Mouse (Mus musculus) hindbrain, embryonic 15.5 days (tissue): ENCODE data around the gene Npas1. TPM values are rescaled to one million over a fixed set of nuclear protein-coding genes. Genes with fewer than 3 reads are reported as not detected.

ENCODE experiments used
- ATAC-seq: fragments of 200-750 bp; cut with Nextera tagmentation; 2 replicates; pipeline ENCODE4 v1.8.0; 2017; ENCODE audit warnings: low read depth, moderate number of reproducible peaks, moderate TSS enrichment; ENCODE audit not compliant: low FRiP score
- H3K27ac ChIP-seq: fragments of 300-500 bp; sonication (generic); replicated peaks from 2 replicates; pipeline ENCODE4 v1.5.1; 2015; ENCODE audit warnings: mild to moderate bottlenecking, inconsistent platforms
- H3K27me3 ChIP-seq: fragments of 300-500 bp; sonication (generic); 2 replicates; pipeline ENCODE4 v1.6.1; 2015; ENCODE audit warnings: control low read depth, inconsistent platforms
- H3K36me3 ChIP-seq: fragments of 300-500 bp; sonication (generic); 2 replicates; pipeline ENCODE4 v1.6.1; 2015; ENCODE audit warnings: control low read depth, inconsistent platforms
- H3K4me1 ChIP-seq: fragments of 300-500 bp; sonication (generic); replicated peaks from 2 replicates; pipeline ENCODE4 v1.6.1; 2015; ENCODE audit warnings: control low read depth, inconsistent platforms
- H3K4me2 ChIP-seq: fragments of 300-500 bp; sonication (generic); 2 replicates; pipeline ENCODE4 v1.6.1; 2015; ENCODE audit warnings: moderate library complexity, mild to moderate bottlenecking, inconsistent platforms
- H3K4me3 ChIP-seq: fragments of 300-500 bp; sonication (generic); 2 replicates; pipeline ENCODE4 v1.5.1; 2015; ENCODE audit warnings: mild to moderate bottlenecking, inconsistent platforms
- H3K9ac ChIP-seq: fragments of 300-500 bp; sonication (generic); 2 replicates; pipeline ENCODE4 v1.6.1; 2015; ENCODE audit warnings: inconsistent platforms
- H3K9me3 ChIP-seq: fragments of 300-500 bp; sonication (generic); 2 replicates; pipeline ENCODE4 v1.6.1; 2016; ENCODE audit warnings: control low read depth, inconsistent platforms
- WGBS: fragments of 180-500 bp; shearing (Covaris S2); methylation state at CpG from one replicate; pipeline ENCODE4 v1.1.7; 2015; 5-methylcytosine and 5-hydroxymethylcytosine counted together
- polyA plus RNA-seq: library from polyadenylated mRNA; unstranded; fragments of >200 nt; fragmentation: Nextera tagmentation; extraction: Ambion mirVana; gene quantifications from 2 replicates; pipeline ENCODE4 v1.2.1, GENCODE M21; 2015

The Npas1 gene
- polyA plus RNA-seq, 1 experiment from 2014 or later: 5.0 TPM

DNA sequence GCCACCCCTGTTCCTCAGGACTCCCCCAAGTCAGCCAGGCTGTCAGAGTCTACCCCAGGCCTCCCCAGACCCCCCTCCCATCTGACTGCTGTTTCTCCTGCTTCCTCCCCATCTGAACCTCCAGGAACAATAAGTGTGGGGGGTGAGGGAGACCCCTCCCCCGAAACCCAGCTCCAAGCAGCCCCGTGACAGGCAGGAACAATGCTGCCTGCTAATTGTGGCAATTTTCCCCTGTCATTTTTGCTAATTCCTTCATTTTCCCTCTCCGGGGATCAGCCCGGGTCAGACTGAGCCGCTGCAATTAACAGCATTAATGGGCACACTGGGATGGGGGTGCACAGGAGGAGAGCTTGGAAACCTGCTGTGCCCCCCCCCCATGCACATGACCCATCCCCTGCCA is 9.4 kb downstream of the Npas1 start:
- peaks cover 33% of the 10 kb centered on the region for H3K27me3 ChIP-seq

DNA sequence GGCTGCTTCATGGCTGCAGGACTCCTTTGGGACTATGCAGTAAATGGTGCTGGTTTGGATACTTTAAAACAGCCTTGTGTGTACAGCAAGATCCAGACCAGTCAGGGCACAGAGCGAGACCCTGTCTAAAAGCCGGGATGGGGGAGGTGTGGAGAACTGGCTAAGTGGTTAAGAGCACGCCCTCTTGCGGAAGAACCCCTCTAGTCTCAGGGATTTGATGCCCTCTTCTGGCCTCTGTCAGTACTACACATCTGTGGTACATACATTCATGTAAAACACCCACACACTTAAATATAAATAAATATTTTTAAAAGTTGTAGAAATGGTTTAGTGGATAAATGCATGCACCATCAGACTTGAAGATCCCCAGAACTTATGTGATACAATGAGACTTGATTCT is 11.0 kb downstream of the Npas1 start:
- Histone ChIP-seq H3K9me3 (no peaks in the 10 kb centered on the region), H3K36me3 (no peaks in the 10 kb centered on the region), H3K27ac (no peak overlapping the region), H3K27me3 (peaks cover 25% of the 10 kb centered on the region), H3K4me2 (no peak overlapping the region), H3K4me3 (no peak overlapping the region), H3K9ac (no peak overlapping the region), H3K4me1 (no peaks in the 10 kb centered on the region)
- 60% methylated on average over 4 of the region's 4 CpGs for WGBS
- no peak for ATAC-seq

More for the DNA sequence above, 9.4 kb downstream of the Npas1 start:
- H3K4me2 ChIP-seq: no peak overlapping the region
- 23% methylated on average over 5 of the region's 5 CpGs for WGBS
- H3K4me3 ChIP-seq: no peak overlapping the region
- peaks cover 6% of the 10 kb centered on the region; the same call in 1 of the 2 replicates for H3K4me1 ChIP-seq
- no peaks in the 10 kb centered on the region for H3K9me3 ChIP-seq
- no peak overlapping the region for H3K27ac ChIP-seq
- no peak for ATAC-seq
- no peak overlapping the region for H3K9ac ChIP-seq
- no peaks in the 10 kb centered on the region for H3K36me3 ChIP-seq

DNA sequence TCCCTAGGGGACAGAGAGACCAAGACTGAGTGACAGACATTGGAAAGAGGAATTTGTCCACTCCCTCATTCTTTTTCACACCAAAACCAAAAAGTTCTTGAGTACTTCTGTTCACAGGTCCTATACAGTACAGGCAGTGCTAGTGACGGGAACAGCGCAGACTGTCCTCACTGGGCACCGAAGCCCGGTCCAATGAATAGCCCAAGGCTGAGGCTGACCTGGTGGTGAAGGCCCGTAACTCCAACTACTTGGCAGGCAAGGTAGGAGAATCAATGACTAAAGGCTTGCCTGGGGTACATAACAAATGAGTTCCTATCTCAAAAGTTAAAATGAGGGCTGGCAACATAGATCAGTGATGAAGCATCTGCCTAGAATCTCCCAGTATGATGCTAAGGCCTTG is 12.0 kb downstream of the Npas1 start:
- Histone ChIP-seq H3K27me3 (peaks cover 17% of the 10 kb centered on the region), H3K36me3 (no peaks in the 10 kb centered on the region), H3K4me3 (no peak overlapping the region), H3K4me1 (no peaks in the 10 kb centered on the region), H3K9ac (no peak overlapping the region), H3K9me3 (no peaks in the 10 kb centered on the region), H3K27ac (no peak overlapping the region), H3K4me2 (no peak overlapping the region)
- no peak for ATAC-seq
- 93% methylated on average over 5 of the region's 5 CpGs for WGBS

DNA sequence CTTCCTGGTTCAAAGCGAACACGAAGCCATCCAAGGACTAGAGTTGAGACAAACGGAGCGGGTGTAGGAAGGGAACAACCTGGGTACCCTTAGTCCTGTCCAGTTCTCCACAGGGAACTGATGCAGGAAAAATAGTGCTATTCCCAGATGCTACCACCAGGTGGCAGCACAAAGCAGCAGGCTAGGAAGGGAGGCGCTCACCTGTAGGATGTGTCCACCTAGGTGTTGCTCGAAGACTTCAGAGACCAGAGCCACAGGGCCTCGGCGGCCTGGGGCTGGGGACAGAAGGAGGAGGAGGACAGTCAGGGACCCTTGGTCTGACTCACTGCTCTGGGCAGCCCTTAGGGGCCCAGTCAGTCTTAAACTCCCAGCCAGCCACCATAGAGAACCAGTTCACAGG is 12.4 kb downstream of the Npas1 start:
- peak; percentile 59; the same call in 1 of the 2 replicates for ATAC-seq
- no peaks in the 10 kb centered on the region for H3K9me3 ChIP-seq
- 16% methylated on average over 8 of the region's 8 CpGs for WGBS
- H3K27ac ChIP-seq: no peak overlapping the region
- peaks cover 14% of the 10 kb centered on the region for H3K27me3 ChIP-seq
- no peak overlapping the region for H3K4me3 ChIP-seq
- H3K4me2 ChIP-seq: no peak overlapping the region
- no peak overlapping the region for H3K9ac ChIP-seq
- H3K36me3 ChIP-seq: no peaks in the 10 kb centered on the region
- no peaks in the 10 kb centered on the region for H3K4me1 ChIP-seq

DNA sequence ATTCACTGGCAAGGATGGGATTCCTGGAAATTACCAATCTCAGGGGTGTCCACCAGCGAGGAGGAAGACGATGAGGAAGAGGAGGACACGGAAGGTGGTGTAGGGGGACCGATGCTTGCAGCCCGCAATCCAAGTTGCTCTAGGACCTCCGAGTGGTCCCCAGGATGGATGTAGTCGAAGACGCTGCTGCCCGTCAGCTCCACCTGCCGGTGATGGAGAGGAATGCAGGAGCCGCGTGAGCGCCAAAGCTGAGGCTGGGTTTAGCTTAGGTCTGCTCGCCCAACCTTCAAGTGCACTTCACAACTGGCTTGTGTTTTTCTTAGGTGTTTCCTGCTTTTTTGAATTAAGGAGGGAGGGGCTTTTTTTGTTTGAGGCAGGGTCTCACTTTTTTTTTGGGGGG is 14.3 kb downstream of the Npas1 start:
- Histone ChIP-seq H3K9me3 (no peaks in the 10 kb centered on the region), H3K27ac (no peak overlapping the region), H3K4me2 (no peak overlapping the region), H3K4me3 (no peak overlapping the region), H3K36me3 (no peaks in the 10 kb centered on the region), H3K9ac (no peak overlapping the region), H3K4me1 (no peaks in the 10 kb centered on the region), H3K27me3 (peaks cover 2% of the 10 kb centered on the region; the same call in 1 of the 2 replicates)
- 0 out of 2 replicates have a peak, but pooled peaks have one; percentile 24 for ATAC-seq
- 1% methylated on average over 14 of the region's 14 CpGs for WGBS

DNA sequence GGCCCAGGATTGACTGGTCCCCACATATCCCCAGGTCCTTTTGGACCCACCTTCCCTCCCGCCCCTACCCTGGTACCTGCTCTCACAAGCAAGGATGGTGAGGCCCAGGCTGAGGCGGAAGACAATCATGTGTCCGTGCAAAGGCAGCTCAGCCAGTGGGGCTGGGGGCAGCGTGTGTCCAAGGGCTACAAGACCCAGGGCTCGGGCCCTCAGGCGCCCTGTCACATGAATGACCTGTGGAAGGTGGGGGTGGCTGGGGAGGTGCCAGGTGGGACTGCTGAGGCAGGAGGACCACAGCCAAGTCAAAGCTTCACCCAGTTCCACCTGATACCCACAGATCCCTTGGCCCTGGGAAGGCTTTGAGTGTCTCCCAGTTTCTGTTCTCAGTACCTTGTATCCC is 15.8 kb downstream of the Npas1 start:
- Histone ChIP-seq H3K4me3 (no peak overlapping the region), H3K4me1 (no peaks in the 10 kb centered on the region), H3K4me2 (no peak overlapping the region), H3K9me3 (no peaks in the 10 kb centered on the region), H3K9ac (no peak overlapping the region), H3K27ac (no peak overlapping the region), H3K36me3 (no peaks in the 10 kb centered on the region), H3K27me3 (peaks cover 2% of the 10 kb centered on the region; the same call in 1 of the 2 replicates)
- 86% methylated on average over 6 of the region's 6 CpGs for WGBS
- no peak for ATAC-seq

DNA sequence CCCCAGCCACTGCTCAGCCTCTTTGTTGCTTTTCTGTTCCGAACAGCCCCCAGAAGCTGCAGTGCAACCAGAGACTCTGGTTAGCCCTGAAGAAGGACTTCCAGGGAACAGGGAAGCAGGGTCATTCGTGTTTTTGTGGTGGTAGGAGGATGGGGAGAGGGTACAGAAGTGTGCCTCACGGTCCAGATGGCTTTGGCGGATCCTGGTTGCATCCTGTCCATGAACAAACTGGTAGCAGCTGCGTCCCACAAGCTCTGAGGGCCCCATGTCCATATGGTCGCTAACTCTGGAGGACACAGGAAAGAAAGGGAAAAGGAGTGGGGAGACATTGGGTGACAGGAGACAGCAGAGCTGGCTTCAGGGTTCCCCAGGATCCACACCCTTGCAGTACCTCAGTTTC is 16.4 kb downstream of the Npas1 start:
- ATAC-seq: no peak
- Histone ChIP-seq H3K9me3 (no peaks in the 10 kb centered on the region), H3K36me3 (0 out of 2 replicates have a peak, but pooled peaks cover 2% of the 10 kb centered on the region), H3K9ac (no peak overlapping the region), H3K27me3 (peaks cover 2% of the 10 kb centered on the region; the same call in 1 of the 2 replicates), H3K4me3 (no peak overlapping the region), H3K4me1 (no peaks in the 10 kb centered on the region), H3K4me2 (no peak overlapping the region), H3K27ac (no peak overlapping the region)
- WGBS: 61% methylated on average over 6 of the region's 6 CpGs

DNA sequence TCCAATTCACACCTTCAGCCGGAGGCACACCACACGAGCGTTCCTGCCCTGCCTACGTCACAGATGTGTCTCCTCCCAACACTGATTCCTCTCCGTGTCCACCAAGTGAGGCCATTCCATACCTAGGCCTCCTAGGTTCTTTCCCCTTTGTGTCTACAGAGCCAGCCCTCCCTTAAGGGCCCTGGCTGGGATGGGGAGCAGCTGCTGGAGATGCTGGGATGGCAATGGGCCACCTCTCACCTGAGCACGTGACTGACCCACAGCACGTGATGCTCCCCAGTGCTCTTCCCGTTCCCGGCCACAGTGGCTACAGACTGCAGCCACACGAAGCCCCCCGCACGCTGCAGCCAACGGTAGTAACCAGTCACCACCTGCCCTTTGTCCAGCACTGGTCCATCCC is 17.0 kb downstream of the Npas1 start:
- no peak for ATAC-seq
- Histone ChIP-seq H3K9ac (no peak overlapping the region), H3K36me3 (0 out of 2 replicates have a peak, but pooled peaks cover 4% of the 10 kb centered on the region), H3K27ac (no peak overlapping the region), H3K4me2 (no peak overlapping the region), H3K4me3 (no peak overlapping the region), H3K4me1 (no peaks in the 10 kb centered on the region), H3K27me3 (peaks cover 2% of the 10 kb centered on the region; the same call in 1 of the 2 replicates), H3K9me3 (no peaks in the 10 kb centered on the region)
- 76% methylated on average over 13 of the region's 13 CpGs for WGBS

DNA sequence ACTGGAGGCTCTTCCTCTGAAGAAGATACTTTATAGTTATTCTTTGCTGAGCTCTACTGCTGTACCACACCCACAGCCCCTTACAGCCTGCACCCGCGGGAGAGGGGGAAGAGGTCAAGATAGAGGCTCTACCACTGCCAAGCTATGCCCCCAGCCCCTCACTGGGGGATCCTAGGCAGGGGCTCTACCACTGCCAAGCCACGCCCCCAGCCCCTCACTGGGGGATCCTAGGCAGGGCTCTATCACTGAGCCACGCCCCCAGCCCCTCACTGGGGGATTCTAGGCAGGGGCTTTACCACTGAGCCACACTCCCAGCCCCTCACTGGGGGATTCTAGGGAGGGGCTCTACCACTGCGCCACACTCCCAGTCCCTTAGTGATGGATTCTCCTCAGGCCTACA is 21.2 kb downstream of the Npas1 start:
- 92% methylated on average over 4 of the region's 5 CpGs for WGBS
- no peak overlapping the region for H3K9ac ChIP-seq
- 0 out of 2 replicates have a peak, but pooled peaks cover 4% of the 10 kb centered on the region for H3K36me3 ChIP-seq
- H3K4me2 ChIP-seq: no peak overlapping the region
- H3K27ac ChIP-seq: no peak overlapping the region
- H3K27me3 ChIP-seq: peaks cover 2% of the 10 kb centered on the region; the same call in 1 of the 2 replicates
- no peak for ATAC-seq
- H3K4me3 ChIP-seq: no peak overlapping the region
- H3K9me3 ChIP-seq: no peaks in the 10 kb centered on the region
- H3K4me1 ChIP-seq: peaks cover 7% of the 10 kb centered on the region

DNA sequence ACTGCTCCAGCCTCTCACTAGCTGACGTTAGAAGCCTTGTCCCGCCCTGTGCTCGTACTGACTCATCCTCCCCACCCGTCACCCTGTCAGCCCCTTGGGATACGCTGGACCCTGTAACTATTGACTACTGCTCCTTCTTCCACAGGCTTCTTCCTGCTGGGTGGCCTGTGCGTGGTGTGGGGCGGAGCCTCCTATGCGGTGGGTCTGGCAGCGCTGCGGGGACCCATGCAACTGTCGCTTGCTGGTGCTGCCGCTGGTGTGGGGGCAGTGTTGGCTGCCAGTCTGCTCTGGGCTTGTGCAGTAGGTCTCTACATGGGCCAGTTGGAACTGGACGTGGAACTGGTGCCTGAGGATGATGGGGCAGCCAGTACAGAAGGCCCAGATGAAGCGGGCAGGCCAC is 22.5 kb downstream of the Npas1 start:
- Histone ChIP-seq H3K9me3 (no peaks in the 10 kb centered on the region), H3K4me1 (peaks cover 7% of the 10 kb centered on the region), H3K36me3 (0 out of 2 replicates have a peak, but pooled peaks cover 4% of the 10 kb centered on the region), H3K4me3 (no peak overlapping the region), H3K9ac (no peak overlapping the region), H3K27ac (no peak overlapping the region), H3K27me3 (no peaks in the 10 kb centered on the region), H3K4me2 (no peak overlapping the region)
- 94% methylated on average over 14 of the region's 14 CpGs for WGBS
- no peak for ATAC-seq

DNA sequence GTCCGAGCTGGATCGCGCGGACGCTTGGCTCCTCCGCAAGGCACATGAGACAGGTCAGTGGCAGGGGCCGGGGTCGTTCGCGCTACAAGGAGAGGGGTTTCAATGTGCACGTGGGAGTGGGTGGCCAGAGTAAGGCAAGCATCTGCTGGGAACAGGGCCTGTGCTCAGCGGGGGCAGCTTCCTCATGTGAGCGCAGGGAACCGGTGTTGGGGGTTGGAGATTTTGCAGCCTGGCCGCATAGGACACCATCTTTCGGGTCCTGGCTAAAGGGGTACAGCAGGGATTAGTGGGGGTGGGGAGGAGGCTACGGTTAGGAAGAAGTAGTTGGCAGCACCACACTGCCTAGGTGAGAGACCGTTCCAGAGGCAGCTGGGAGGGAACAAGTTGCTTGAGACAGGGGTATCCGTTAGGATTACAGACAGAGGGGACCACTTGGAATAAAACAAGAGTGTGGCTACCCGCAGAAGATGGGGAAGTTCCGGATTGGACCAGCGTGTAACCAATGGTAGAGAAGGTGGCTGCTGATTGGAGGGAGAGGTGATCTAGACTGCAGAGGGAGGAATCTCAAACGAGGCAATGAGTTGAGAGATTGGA is 24.3 kb downstream of the Npas1 start:
- H3K36me3 ChIP-seq: 0 out of 2 replicates have a peak, but pooled peaks cover 4% of the 10 kb centered on the region
- peak overlapping the region; percentile 85 for H3K4me2 ChIP-seq
- H3K27me3 ChIP-seq: no peaks in the 10 kb centered on the region
- ATAC-seq: peak; percentile 77
- H3K27ac ChIP-seq: peak overlapping the region; percentile 70
- no peaks in the 10 kb centered on the region for H3K9me3 ChIP-seq
- H3K4me1 ChIP-seq: peaks cover 7% of the 10 kb centered on the region
- H3K4me3 ChIP-seq: peak overlapping the region; percentile 81
- under 1% methylated on average over 23 of the region's 23 CpGs for WGBS
- H3K9ac ChIP-seq: peak overlapping the region; percentile 60

DNA sequence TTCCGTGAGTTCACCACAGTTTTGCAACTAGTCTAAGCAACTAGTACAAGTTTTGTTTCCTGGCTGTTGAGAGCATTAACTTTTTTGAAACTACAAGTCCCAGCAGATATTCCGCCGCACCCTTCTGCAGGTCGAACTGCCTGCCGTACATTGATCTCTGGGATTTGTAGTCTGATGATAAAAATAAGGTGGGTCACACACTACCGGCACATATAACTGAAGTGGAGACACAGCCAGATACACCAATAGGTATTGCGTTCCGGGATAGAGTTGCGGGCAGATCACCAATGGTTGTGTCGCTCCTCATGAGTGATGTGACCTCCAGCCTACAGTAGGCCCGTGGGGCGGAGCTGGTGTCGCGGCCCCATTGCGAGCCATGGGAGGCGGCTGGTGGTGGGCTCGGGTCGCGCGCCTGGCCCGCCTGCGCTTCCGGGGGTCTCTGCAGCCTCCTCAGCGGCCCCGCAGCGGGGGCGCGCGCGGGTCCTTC is 24.9 kb downstream of the Npas1 start, which contains the start of gene Tmem160:
Gene Tmem160 (plus strand): TSS at position 193 of the 487 bp plus-strand sequence.
- peak within 1 kb of the TSS; percentile 60 for H3K9ac ChIP-seq
- 1% methylated on average over 26 of the region's 30 CpGs for WGBS

More for the DNA sequence above, 24.9 kb downstream of the Npas1 start, which contains the start of gene Tmem160:
- peak; percentile 98 for ATAC-seq
- Histone ChIP-seq H3K4me2 (peak within 1 kb of the TSS; percentile 85), H3K4me3 (peak within 1 kb of the TSS; percentile 81), H3K27ac (peak within 1 kb of the TSS; percentile 70), H3K36me3 (0 out of 2 replicates have a peak, but pooled peaks cover 4% of the 10 kb centered on the region), H3K9me3 (no peaks in the 10 kb centered on the region), H3K27me3 (no peaks in the 10 kb centered on the region), H3K4me1 (peaks cover 7% of the 10 kb centered on the region)
